Mouse (Mus musculus) adrenal gland, postnatal 36 days (tissue): ENCODE results near the gene Erich3. TPM values are rescaled to one million over a fixed set of nuclear protein-coding genes. Genes with fewer than 3 reads are reported as not detected.
"Not testable (repeated sequence)": the region's sequence is repeated elsewhere in the genome, so short reads cannot be mapped to it uniquely, and the experiment has no call there.

Experiments
- DNase-seq, 2 experiments: peaks; one replicate each; pipeline ENCODE4 v3.0.0; 2021; ENCODE audit warnings: mixed read lengths in 1 of 2
- long read RNA-seq, 2 experiments: library from polyadenylated mRNA; stranded (forward); transcript quantifications; one replicate each; pipeline ENCODE4 v2.0.0; 2021; ENCODE audit warnings: borderline sequencing depth in 2 of 2
- total RNA-seq, 2 experiments: library from RNA; stranded (reverse); gene quantifications; 2 replicates each; pipeline ENCODE4 v1.2.3; 2021

Erich3 gene
- under 1 TPM; 0.13 to 0.36 TPM for total RNA-seq
- long read RNA-seq, experiment 1: 0 reads
- long read RNA-seq, experiment 2: 0 reads

GRCm38 (mm10) chr3:154663545-154663944, at the start of gene Erich3:
TSS of gene Erich3 (plus strand) at chr3:154663859.
- no peak for DNase-seq

- no peak for DNase-seq
These were observed 48.9 kb upstream of the Erich3 start for GRCm38 (mm10) chr3:154614771-154615170.

GRCm38 (mm10) chr3:154615304-154615703, 48.4 kb upstream of the Erich3 start:
- DNase-seq: no peak

GRCm38 (mm10) chr3:154616106-154616505, 47.6 kb upstream of the Erich3 start:
- DNase-seq: no peak

- DNase-seq: no peak
These were observed 35.4 kb upstream of the Erich3 start for GRCm38 (mm10) chr3:154628284-154628683.

- DNase-seq: not testable (repeated sequence)
These were observed 32.4 kb upstream of the Erich3 start for GRCm38 (mm10) chr3:154631281-154631680.

- no peak for DNase-seq
These were observed 30.6 kb upstream of the Erich3 start for GRCm38 (mm10) chr3:154633091-154633490.

- DNase-seq: no peak
These were observed 16.8 kb upstream of the Erich3 start for GRCm38 (mm10) chr3:154646638-154647442.

- DNase-seq: no peak
These were observed 16.2 kb upstream of the Erich3 start for GRCm38 (mm10) chr3:154647443-154647780.

- DNase-seq: no peak
These were observed 14.0 kb upstream of the Erich3 start for GRCm38 (mm10) chr3:154649411-154650285.

GRCm38 (mm10) chr3:154651192-154651821, 12.4 kb upstream of the Erich3 start:
- DNase-seq: no peak

GRCm38 (mm10) chr3:154652581-154653420, 10.9 kb upstream of the Erich3 start:
- peak; percentile 57 to 69 for DNase-seq

- no peak for DNase-seq
These were observed 10.2 kb upstream of the Erich3 start for GRCm38 (mm10) chr3:154653454-154653853.

GRCm38 (mm10) chr3:154654284-154654683, 9.4 kb upstream of the Erich3 start:
- DNase-seq: no peak

- no peak for DNase-seq
These were observed 8.8 kb upstream of the Erich3 start for GRCm38 (mm10) chr3:154654901-154655300.

- no peak for DNase-seq
These were observed 7.9 kb upstream of the Erich3 start for GRCm38 (mm10) chr3:154655711-154656110.

GRCm38 (mm10) chr3:154663976-154664581, 420 bp downstream of the Erich3 start:
- peak; percentile 2 to 9 for DNase-seq

- DNase-seq: no peak
These were observed 977 bp downstream of the Erich3 start for GRCm38 (mm10) chr3:154664636-154665035.

- no peak for DNase-seq
These were observed 4.8 kb downstream of the Erich3 start for GRCm38 (mm10) chr3:154668485-154668884.

GRCm38 (mm10) chr3:154670584-154670983, 6.9 kb downstream of the Erich3 start:
- no peak for DNase-seq

- DNase-seq: no peak
These were observed 7.4 kb downstream of the Erich3 start for GRCm38 (mm10) chr3:154671013-154671412.
